Mouse (Mus musculus): ENCODE measurements at regions not wholly inside any gene's neighbourhood (a gene's known extent, or its start where the extent isn't known, plus 50 kb on each side); places are given as distances from the start of the nearest gene placed in this dataset.

DNA sequence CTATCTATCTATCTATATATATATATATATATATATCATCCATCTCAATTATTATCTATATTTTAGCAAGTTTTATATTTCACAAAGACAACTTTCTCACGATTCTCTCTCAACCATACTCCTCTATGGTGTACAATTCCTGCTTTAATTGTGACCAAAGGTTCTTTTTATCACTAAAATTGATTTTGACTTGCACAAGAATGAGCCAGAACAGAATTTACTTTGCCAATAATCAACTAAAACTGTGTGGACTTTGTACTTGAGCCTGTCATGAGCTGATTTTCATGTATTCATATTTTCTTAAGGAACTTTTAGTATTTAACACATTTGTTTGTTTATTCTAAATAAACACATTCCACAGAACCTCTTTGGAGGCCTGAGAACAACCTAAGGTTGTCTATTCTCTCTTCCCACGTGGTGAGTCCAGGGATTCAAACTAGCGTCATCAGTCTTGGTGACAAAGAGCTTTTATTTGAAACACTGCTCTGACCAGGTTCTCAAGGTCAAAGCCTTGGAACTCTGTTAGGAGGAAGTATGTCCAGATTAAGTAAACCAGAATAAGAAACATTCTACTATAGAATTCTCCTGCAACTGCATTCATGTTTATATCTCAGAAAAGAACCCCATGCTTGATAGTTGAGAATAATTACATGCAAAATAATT is 207.7 kb downstream of the Gm11146 start:
- DNase-seq: no peak

DNA sequence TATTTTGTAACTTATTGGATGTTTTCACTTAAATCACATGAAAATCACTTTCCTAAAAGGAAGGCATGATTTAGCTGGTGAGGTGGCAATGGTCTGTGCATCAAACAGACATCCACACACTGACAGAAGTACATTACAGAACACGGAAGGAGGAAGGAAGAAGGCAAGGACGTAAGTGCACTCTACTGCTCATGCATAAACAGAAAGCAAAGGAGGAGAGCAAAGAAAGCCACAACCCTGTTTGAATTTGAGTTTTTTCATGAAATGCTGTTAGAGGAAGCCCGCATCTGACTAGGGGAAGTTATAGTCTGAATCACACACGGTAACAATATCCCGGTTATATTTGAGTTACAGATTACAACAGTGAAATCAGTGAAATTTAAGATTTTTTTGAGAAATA is 208.4 kb downstream of the Gm11146 start:
- no peak for DNase-seq

DNA sequence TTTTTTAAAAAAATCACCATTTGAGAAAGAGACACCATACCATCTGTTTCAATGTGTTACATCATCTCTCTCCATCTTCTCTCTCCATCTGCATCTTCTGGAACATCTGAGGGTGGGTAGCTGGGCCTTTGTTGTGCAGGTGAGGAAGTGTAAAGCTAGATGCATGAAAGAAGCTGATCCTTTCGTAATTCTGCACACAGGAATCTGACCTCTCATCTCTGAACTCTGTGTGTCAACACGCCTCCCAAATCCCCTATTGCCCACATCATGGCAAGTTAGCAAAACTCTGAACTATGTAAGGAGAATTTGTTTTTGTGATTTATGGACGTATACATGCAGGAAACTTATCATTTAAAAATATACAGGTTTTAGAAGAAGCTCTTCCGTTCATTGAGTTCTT is 209.7 kb downstream of the Gm11146 start:
- DNase-seq: no peak

DNA sequence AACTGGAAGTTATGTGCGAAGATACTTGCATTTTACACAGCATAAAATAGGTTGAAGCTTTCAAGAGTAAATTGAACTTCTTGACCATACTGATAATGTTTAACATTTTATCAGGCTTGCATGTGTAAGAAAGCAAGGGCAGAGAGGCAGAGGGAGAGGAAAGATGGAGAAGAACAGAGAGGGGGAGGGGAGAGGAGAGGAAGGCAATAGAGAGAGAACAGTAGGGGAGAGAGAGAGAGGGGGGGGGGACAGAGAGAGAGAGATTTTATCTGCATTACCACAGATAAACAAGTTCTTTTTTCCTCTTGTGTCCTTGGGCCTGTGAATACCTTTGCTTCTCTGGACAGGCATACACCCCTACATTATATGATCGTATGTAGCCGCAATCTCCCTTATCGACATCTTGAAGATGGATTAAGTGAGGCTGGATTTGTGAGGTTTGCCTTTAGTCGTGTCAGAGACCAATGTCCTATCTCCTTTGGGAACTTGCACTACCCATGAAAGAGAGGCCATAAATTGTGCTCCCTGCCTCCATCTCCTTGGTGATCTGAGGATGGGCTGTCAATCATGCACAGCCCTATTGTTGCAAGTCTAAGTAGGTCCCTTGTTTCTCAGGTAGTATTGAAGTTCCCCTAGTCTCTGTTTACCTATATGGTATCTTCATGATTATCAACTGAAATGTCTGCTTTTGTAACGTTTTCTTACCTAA is 217.7 kb downstream of the Gm11146 start:
- no peak for DNase-seq

DNA sequence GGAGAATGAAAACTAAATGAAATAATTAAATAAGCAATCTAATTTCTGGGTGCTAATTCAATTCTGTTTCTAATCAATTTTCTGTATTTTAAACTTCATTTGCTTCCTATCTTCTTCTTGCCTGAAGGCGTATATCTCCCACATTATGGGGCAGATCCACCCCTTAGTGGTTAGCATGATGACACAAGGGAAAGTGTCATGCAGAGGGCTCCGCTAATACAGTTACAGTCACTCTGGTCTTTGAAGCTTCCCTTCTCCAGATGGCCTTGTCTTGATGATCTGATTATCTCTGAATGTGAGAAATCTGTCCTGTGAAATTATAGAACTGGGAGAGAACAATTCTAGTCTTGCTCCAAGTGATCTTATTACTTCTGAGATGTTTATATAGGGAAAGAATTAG is 219.1 kb downstream of the Gm11146 start:
- DNase-seq: no peak

DNA sequence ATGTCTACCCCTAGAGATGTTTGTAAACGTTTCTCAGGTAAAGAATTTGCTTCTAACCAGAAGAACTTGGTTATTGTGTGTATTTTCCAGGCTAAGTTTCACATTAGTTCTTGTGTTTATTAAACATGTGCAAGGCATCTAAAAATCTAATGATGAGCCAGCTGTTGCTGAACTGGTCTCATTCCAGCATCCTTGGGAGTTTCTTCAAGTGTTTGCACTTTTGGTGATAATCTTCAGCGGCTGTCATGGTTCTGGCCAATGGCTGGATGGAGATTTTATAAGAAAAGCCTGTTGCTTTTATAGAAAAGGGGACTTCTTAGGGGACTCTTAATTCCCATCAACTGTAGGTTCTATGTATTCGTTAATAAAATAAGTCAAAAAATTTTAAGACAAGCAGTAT is 229.1 kb downstream of the Gm11146 start:
- no peak for DNase-seq

DNA sequence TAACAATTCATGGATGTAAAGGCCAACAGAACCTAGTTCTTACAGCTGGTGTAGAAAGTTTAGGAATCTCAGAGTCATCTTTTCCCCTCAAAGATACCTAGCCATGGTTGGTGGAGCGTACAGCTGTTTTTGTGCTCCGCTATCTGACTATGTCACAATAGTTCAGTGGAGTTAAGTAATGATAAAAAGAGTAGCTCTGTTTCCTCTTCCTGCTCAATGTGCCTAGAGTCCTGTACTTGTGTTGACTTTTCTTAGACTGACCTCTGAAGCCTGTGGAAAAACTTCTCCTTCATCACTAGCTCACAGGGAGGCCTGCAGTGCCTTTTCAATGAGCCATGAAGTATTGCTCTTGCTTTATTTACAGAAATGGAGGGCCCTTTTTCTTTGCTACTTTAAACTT is 232.1 kb downstream of the Gm11146 start:
- no peak for DNase-seq

DNA sequence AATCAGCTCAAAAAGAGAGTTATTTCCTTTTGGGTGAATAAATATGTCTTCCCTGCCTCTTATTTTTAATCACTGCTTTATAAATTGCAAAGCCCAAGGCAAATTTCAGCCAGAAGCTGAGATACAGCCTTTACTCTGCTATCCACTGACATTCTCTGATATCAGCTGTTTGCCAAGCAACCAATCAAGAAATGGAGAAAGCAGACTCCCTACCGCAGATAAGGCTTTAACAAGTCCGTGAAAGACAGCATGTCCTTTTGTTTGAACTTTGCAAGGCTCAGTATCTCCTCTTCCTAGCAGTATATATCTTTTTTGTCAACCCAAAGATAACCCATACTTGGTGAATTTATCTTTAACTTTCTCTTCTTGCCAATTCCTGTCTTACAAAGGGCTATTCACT is 236.6 kb downstream of the Gm11146 start:
- no peak for DNase-seq

DNA sequence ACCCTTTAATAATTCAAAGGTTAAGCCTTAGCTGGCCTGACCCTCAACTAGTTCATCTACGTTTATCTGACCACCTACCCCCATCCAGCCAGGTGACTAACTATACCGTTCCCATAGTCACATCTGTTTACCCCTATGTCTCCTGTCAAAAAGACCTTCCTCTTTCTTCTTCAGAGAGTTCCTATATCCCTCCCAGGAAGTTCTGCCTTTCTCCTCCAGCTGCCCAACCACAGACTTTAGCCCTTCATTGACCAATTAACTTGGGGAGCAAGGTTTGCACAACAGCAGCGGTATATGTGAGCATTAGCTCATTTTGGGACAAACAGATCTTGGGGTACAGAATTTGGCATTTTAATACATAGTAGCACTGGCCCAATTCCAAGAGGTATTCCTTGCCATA is 237.5 kb downstream of the Gm11146 start:
- no peak for DNase-seq

DNA sequence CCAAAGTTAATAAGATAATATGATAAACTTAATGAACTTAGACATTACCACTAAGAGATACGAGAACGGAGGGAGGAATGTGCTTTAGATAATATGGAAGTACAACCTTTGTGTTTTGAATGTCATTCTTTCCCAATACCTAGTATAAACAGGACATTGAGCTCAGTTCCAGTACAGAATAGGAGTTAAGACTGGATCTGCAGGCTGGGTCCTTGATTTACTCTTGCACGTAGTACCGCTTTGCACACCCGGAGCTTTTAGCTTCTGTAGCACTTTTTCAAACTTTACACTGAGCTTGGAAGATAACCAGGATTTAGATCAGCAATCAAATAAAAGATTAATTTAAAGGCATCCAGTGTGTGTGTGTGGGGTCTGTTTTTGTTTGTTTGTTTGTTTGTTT is 242.7 kb downstream of the Gm11146 start:
- no peak for DNase-seq

DNA sequence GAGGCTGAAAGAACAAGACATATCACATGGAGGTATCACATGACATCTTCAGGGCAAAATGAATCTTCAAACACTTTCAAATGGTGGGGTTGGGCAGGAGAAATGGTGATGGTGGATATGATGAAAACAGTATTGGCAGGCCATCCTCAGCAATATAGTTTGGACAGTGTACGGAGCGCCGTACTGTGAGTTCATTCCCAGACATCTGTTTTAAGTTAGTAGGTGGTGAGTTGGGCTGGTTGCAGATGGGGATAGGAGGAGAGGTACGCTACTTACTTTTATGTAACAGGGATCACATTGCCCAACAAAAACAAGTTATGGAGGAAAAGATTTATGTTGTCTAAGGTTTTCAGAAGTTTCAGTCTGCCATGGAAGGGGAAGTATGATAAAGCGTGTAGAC is 246.6 kb downstream of the Gm11146 start:
- no peak for DNase-seq

DNA sequence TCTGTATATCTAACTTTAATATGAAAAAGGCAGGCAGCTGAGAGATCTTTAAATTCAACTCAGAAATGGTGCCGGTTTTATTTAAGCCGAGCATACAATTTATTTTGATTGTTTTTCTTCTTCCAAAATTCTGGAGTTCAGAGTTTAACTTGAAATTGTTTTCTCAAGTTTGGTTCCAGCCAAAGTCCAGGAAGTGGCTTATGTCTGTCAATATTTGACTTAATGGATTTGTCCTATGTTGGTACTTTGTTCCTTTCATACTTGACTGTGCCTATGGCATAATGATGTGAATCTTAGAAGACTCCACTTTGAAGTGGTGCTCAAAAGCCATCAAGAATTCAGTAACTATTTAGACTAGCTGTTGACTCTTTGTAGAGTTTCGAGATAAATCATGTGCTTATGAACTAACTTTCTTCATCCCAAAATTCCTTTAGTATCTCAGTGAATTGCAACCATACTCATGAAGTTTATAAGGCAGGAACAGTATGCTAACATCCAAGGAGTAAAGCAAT is 247.6 kb downstream of the Gm11146 start:
- DNase-seq: no peak

DNA sequence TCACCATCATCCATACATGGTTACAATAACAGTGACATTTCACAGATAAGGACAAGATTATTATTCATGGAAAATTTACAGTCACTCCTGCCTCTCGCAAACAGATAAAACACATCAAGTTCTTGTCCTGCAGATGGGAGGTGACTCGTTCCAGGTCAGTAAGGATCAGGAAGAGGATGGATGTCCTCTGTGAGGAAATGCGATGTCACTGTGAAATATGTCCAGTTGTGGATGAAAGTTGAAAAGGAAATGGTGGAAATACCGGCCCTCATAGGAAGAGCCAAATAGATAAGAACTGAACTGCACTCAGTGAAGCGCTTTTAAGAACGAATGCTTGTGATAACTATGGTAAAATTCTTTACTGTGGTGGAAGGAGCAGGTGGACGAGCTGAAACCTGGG is 255.8 kb downstream of the Gm11146 start:
- DNase-seq: no peak

DNA sequence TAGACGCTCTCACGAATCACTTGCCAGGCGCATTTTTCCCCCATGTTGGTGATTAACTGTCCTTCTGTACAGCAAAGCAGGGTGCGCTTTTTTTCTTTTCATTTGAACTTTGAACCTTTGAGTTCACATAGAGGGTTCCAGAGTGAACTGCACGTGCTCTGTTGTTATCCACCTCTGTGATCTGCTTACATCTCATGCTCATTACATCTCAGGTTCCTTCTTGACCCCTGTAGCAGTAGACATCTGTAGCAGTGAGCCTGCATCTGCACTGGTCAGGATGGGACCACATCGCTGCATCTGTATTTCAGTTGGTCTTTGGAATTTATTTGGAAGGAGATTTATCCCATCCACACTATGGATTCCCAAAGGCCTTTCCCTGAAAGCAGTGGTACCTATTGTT is 269.6 kb downstream of the Gm11146 start:
- no peak for DNase-seq

DNA sequence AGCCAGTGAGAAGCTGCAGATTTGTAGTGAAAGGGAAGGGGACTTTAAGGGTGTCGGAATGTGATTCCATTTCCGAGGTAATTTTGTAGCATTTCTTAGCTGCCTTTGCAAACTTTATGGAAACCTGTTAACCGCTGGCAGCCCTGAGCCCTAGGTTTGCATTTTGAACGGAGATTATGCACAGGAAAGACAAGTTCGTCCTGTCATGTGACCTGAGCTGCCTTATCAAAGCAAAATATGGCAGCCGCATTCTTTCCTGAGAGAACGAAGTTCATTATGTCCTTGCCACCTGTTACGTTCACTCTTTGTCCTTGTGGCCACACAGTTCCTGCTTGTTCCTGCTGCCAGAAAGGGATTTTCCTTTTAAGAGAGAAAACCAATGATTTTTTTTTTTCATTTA is 270.9 kb downstream of the Gm11146 start:
- DNase-seq: no peak

DNA sequence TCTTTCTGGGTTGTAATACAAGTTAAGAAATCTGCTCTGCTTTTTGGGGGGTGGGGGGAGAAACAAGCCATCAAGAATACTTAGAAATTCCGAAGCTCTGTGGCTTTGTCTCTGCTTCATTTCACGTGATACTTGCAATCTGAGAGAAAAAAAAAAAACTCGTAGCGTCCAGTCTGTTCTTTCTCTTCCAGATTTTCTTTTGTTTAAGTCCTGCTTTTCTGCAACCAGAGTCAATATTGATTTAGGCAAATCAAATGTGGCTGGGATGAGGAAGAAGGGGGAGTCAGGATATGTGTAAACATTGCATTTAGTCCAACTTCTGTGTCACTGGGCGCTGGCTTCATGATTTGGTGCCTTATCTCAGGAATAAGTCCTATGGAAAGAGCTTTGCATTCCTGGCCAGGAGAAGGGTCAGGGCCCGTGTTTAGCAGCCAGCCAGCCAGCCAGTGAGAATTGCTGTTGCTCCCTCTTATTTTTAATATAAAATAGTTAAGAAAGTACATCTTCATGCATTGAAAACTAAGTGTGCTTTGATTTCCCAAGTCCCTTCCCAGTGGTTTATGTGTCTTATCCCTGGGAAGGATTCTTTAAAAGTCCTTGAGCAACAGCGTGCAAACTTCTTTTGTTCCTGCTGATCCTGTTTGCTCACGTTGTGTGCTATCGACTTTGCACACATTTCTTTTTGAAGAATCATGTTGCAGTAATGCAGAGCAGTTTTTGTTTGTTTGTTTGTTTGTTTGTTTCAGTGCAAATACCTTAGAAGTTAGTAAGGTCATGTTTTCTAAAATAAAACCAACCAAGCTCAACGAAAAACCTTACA is 272.0 kb downstream of the Gm11146 start:
- DNase-seq: no peak

DNA sequence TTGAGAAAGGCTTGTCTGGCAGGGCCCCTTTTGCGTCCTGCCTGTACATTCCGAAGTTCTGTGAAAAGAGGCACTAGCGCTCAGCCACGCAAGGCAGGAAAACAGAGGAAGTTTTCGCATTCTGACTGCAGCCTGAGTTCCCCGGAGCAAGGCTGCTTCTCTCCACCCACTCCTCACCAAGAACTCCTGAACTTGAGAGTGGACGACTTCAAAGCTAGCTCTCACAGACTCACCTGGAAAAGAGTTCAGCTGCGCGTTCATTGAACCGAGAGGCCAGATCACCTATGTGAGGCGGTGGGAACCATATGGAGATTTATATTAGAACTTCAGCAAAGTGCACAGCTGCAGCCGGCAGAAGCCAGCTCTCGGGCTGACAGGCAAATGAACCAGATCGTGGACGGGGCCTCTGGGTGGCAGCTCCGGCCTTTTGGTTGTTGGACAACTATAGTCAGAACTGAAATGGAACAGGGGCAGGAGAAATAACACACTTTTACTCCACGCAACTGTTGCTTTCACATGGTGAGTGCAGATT is 272.7 kb downstream of the Gm11146 start:
- no peak for DNase-seq

DNA sequence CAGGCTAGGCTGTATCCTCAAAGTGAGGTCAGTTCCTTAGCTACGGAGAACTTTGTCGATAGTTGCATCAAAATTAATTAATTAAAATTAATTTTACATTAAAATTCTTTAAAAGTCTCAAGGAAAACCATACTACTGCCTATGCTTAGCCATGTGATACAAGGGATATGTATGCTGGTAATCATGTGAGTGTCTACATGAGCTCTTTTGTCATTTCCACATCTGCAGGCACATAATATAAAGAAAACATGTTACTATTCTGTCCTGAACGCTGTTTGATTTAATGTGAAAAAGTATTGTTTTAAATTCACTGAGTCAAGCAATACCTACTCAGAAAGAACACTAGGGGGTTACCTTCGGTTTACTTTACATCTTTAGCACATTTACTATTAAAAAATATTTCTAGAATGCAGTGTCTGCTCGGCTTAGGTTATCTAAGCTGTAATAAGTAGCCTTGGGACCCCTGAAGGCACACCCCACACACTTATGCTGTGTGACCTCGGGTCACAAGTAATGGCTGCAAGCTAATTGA is 273.2 kb downstream of the Gm11146 start:
- DNase-seq: no peak

DNA sequence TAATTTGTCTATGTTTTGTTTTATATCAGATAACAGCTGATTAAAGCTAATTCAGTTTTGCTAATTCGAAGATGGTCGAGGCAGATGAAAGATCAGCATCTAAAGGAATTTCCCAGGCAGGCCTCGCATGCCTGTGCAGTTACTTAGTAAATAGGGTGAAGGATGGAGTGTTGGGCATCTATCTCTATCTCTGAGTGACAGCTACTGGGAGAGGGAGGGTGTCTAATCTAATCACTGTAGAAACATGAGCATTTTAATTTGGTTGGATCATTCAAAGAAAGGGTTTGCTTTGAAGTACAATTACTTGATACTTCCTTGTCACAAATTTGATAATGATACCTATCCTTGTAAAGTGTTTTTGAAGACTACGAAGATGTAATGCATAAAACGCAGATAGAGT is 273.8 kb downstream of the Gm11146 start:
- no peak for DNase-seq

DNA sequence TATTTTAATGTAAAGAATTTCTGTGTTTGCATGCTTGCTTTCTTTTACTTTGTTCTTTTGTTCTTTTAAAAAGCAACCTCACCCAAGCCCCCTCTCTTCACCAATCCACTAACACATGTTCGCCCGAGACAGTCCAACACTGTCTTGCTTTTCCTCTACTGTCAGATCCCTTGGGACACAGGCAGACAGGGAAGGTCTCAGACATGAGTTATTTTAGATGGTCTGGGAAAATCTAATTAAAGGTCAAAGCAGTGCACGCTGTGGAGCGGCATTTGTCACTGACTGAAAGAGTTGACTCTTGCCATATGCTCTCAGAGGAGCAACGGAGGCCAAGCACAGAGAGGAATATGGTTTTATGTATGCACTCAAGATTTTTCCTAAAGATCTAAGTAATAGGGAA is 279.6 kb downstream of the Gm11146 start:
- no peak for DNase-seq

DNA sequence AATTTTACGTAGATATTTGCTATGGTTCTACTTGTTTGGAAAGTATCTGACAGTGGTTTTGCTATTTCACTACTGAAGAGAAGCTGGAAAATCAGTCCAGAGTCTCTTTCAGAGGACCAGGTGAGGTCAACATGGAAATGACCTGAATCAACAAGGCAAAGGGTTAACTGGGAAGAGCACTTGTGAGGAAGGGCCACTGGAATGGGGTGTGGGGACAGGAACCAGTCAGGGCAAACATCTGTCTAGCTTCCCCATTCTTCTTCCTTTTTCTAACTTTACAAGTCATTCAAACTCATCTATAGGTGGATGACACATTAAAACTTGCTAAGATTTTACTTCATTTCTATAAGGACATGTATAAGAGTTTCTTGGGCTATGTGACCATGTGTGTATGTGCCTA is 283.7 kb downstream of the Gm11146 start:
- no peak for DNase-seq

DNA sequence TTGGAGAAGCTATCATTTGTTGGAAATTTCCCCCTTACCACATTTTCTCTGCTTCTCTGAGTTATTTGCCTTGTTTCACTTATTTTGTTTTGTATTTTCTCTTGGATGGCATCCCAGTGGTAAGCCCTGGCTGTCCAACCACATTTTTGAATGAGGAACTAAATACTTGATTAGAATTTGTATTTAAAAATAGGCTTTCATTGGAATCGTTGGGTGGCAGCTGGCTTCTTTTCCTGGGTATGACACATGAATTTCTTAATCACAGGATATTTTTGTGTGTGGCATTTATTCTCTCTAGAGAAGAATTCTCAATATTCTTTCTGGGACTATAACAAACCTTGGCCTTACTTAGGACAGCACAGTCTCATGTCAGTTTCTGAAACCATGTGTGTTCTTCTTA is 286.5 kb downstream of the Gm11146 start:
- DNase-seq: no peak

DNA sequence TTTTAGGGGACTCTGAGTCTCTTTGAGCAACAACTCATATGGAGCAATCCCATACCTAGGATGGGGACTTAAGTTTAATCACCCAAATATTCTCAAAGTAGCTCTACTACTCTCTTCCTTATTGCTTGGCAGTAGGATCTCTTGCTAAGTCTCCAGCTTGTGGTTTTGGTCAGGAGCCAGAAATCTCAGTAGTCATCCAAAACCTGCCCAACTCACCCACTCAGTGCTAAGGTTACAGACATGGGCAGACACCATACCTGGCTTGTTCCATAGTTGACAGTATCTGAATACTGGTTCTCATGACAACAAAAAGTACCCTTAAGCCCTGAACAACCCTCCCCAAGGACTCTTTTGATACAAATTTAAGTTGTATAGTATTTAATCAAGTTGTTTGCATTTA is 288.7 kb downstream of the Gm11146 start:
- DNase-seq: no peak

Data from cerebellum, adult 8-10 months (tissue).